Mouse (Mus musculus) embryonic facial prominence, embryonic 10.5 days (tissue): ENCODE results near the gene Slc25a11. TPM values are rescaled to one million over a fixed set of nuclear protein-coding genes. Genes with fewer than 3 reads are reported as not detected.

Source experiments
- DNase-seq: peaks from one replicate; pipeline ENCODE4 v3.0.0-alpha.2; 2017; ENCODE audit warnings: low spot score
- H3K27ac ChIP-seq: fragments of 300-500 bp; sonication (generic); replicated peaks from 2 replicates; pipeline ENCODE4 v1.5.1; 2016; ENCODE audit warnings: mild to moderate bottlenecking
- H3K27me3 ChIP-seq: fragments of 300-500 bp; sonication (generic); replicated peaks from 2 replicates; pipeline ENCODE4 v1.6.1; 2016; ENCODE audit warnings: low read depth, mild to moderate bottlenecking; ENCODE audit not compliant: poor library complexity, severe bottlenecking
- H3K36me3 ChIP-seq: fragments of 300-500 bp; sonication (generic); replicated peaks from 2 replicates; pipeline ENCODE4 v1.6.1; 2016; ENCODE audit warnings: mild to moderate bottlenecking, moderate library complexity
- H3K4me1 ChIP-seq: fragments of 300-500 bp; sonication (generic); 2 replicates; pipeline ENCODE4 v1.6.1; 2016
- H3K4me3 ChIP-seq: fragments of 300-500 bp; sonication (generic); 2 replicates; pipeline ENCODE4 v1.5.1; 2016; ENCODE audit warnings: mild to moderate bottlenecking, moderate library complexity
- H3K9me3 ChIP-seq: fragments of 300-500 bp; sonication (generic); 2 replicates; pipeline ENCODE4 v1.6.1; 2016; ENCODE audit warnings: mild to moderate bottlenecking
- WGBS: fragments of 180-500 bp; shearing (Covaris S2); methylation state at CpG from one replicate; pipeline ENCODE4 v1.1.7; 2016; 5-methylcytosine and 5-hydroxymethylcytosine counted together
- polyA plus RNA-seq: library from polyadenylated mRNA; unstranded; fragments of >200 nt; fragmentation: Nextera tagmentation; extraction: Ambion mirVana; gene quantifications from 2 replicates; pipeline ENCODE4 v1.2.1, GENCODE M21; 2016

Gene Slc25a11
- polyA plus RNA-seq, 1 experiment from 2014 or later: 135 TPM

- Histone ChIP-seq H3K4me3 (no peak overlapping the region), H3K27me3 (no peaks in the 10 kb centered on the region), H3K9me3 (no peaks in the 10 kb centered on the region), H3K27ac (no peak overlapping the region), H3K36me3 (peaks cover 83% of the 10 kb centered on the region), H3K4me1 (peaks cover 25% of the 10 kb centered on the region)
- DNase-seq: no peak
- 86% methylated on average over 6 of the region's 6 CpGs for whole genome bisulfite sequencing
Observed at GRCm38 (mm10) chr11:70663957-70664356, 16.7 kb upstream of the Slc25a11 start.

- no peak overlapping the region for H3K27ac ChIP-seq
- H3K4me1 ChIP-seq: peaks cover 31% of the 10 kb centered on the region
- WGBS: 93% methylated on average over 8 of the region's 8 CpGs
- no peak for DNase-seq
- H3K36me3 ChIP-seq: peaks cover 86% of the 10 kb centered on the region
- H3K9me3 ChIP-seq: no peaks in the 10 kb centered on the region
- no peak overlapping the region for H3K4me3 ChIP-seq
- no peaks in the 10 kb centered on the region for H3K27me3 ChIP-seq
Observed at GRCm38 (mm10) chr11:70663101-70663500, 15.8 kb upstream of the Slc25a11 start.

GRCm38 (mm10) chr11:70660571-70660970 lies 13.3 kb upstream of the Slc25a11 start:
- no peak for DNase-seq
- WGBS: 87% methylated on average over 8 of the region's 8 CpGs
- Histone ChIP-seq H3K4me1 (peaks cover 45% of the 10 kb centered on the region), H3K4me3 (no peak overlapping the region), H3K27ac (no peak overlapping the region), H3K9me3 (no peaks in the 10 kb centered on the region), H3K36me3 (peaks cover 68% of the 10 kb centered on the region), H3K27me3 (no peaks in the 10 kb centered on the region)

GRCm38 (mm10) chr11:70658942-70659341 lies 11.7 kb upstream of the Slc25a11 start:
- peaks cover 53% of the 10 kb centered on the region for H3K4me1 ChIP-seq
- no peak for DNase-seq
- peaks cover 51% of the 10 kb centered on the region for H3K36me3 ChIP-seq
- H3K9me3 ChIP-seq: no peaks in the 10 kb centered on the region
- H3K4me3 ChIP-seq: 0 out of 2 replicates have a peak overlapping the region, but pooled peaks have one; percentile 8
- 82% methylated on average over 8 of the region's 8 CpGs for WGBS
- peak overlapping the region; percentile 99; the same call in 1 of the 2 replicates for H3K27ac ChIP-seq
- no peaks in the 10 kb centered on the region for H3K27me3 ChIP-seq

- H3K27me3 ChIP-seq: no peaks in the 10 kb centered on the region
- H3K4me1 ChIP-seq: peaks cover 53% of the 10 kb centered on the region
- DNase-seq: no peak
- no peaks in the 10 kb centered on the region for H3K9me3 ChIP-seq
- H3K36me3 ChIP-seq: peaks cover 47% of the 10 kb centered on the region
- H3K4me3 ChIP-seq: peak overlapping the region; percentile 100
- 87% methylated on average over 5 of the region's 5 CpGs for WGBS
- H3K27ac ChIP-seq: peak overlapping the region; percentile 99
Observed at GRCm38 (mm10) chr11:70658521-70658920, 11.2 kb upstream of the Slc25a11 start.

- no peaks in the 10 kb centered on the region for H3K9me3 ChIP-seq
- H3K36me3 ChIP-seq: peaks cover 45% of the 10 kb centered on the region
- H3K4me1 ChIP-seq: peaks cover 55% of the 10 kb centered on the region
- whole genome bisulfite sequencing: 52% methylated on average over 9 of the region's 9 CpGs
- H3K27ac ChIP-seq: peak overlapping the region; percentile 99
- H3K4me3 ChIP-seq: peak overlapping the region; percentile 100
- no peaks in the 10 kb centered on the region for H3K27me3 ChIP-seq
- no peak for DNase-seq
Observed at GRCm38 (mm10) chr11:70657991-70658390, 10.7 kb upstream of the Slc25a11 start.

- H3K36me3 ChIP-seq: peaks cover 45% of the 10 kb centered on the region
- 51% methylated on average over 6 of the region's 6 CpGs for WGBS
- no peaks in the 10 kb centered on the region for H3K27me3 ChIP-seq
- no peak for DNase-seq
- peak overlapping the region; percentile 99 for H3K27ac ChIP-seq
- H3K9me3 ChIP-seq: no peaks in the 10 kb centered on the region
- peaks cover 59% of the 10 kb centered on the region for H3K4me1 ChIP-seq
- H3K4me3 ChIP-seq: peak overlapping the region; percentile 100
Observed at GRCm38 (mm10) chr11:70657573-70657972, 10.3 kb upstream of the Slc25a11 start.

- peaks cover 45% of the 10 kb centered on the region for H3K36me3 ChIP-seq
- H3K9me3 ChIP-seq: no peaks in the 10 kb centered on the region
- peak within 1 kb of the TSS; percentile 100 for H3K4me3 ChIP-seq
- 0% methylated on average over 3 of the region's 3 CpGs for WGBS
- H3K27me3 ChIP-seq: no peaks in the 10 kb centered on the region
- H3K4me1 ChIP-seq: peaks cover 65% of the 10 kb centered on the region
- peak within 1 kb of the TSS; percentile 99 for H3K27ac ChIP-seq
- DNase-seq: peak; percentile 76
Observed at GRCm38 (mm10) chr11:70656964-70657363, 9.7 kb upstream of the Slc25a11 start, which contains the start of gene Eno3. Eno3 (plus strand) TSS chr11:70657202.

- no peaks in the 10 kb centered on the region for H3K9me3 ChIP-seq
- H3K4me1 ChIP-seq: peaks cover 68% of the 10 kb centered on the region
- peak overlapping the region; percentile 100 for H3K4me3 ChIP-seq
- DNase-seq: peak; percentile 88
- H3K36me3 ChIP-seq: peaks cover 45% of the 10 kb centered on the region
- peak overlapping the region; percentile 99 for H3K27ac ChIP-seq
- WGBS: 2% methylated on average over 16 of the region's 16 CpGs
- H3K27me3 ChIP-seq: no peaks in the 10 kb centered on the region
Observed at GRCm38 (mm10) chr11:70656456-70656927, 9.2 kb upstream of the Slc25a11 start.

- Histone ChIP-seq H3K27me3 (no peaks in the 10 kb centered on the region), H3K36me3 (peaks cover 45% of the 10 kb centered on the region), H3K4me3 (peak overlapping the region; percentile 100), H3K27ac (peak overlapping the region; percentile 99), H3K4me1 (peaks cover 74% of the 10 kb centered on the region), H3K9me3 (no peaks in the 10 kb centered on the region)
- WGBS: under 1% methylated on average over 61 of the region's 61 CpGs
- peak; percentile 80 for DNase-seq
Observed at GRCm38 (mm10) chr11:70655571-70656455, 8.5 kb upstream of the Slc25a11 start.

- Histone ChIP-seq H3K9me3 (no peaks in the 10 kb centered on the region), H3K27me3 (no peaks in the 10 kb centered on the region), H3K36me3 (peaks cover 46% of the 10 kb centered on the region), H3K4me3 (peak overlapping the region; percentile 100), H3K4me1 (peaks cover 76% of the 10 kb centered on the region), H3K27ac (peak overlapping the region; percentile 99)
- peak; percentile 90 for DNase-seq
- WGBS: under 1% methylated on average over 48 of the region's 48 CpGs
Observed at GRCm38 (mm10) chr11:70654923-70655570, 7.8 kb upstream of the Slc25a11 start.

GRCm38 (mm10) chr11:70654198-70654922 lies 7.1 kb upstream of the Slc25a11 start, which contains the start of gene Pfn1:
Pfn1 (minus strand) TSS chr11:70654644.
- DNase-seq: peak; percentile 91
- H3K36me3 ChIP-seq: peaks cover 46% of the 10 kb centered on the region
- no peaks in the 10 kb centered on the region for H3K9me3 ChIP-seq
- H3K27ac ChIP-seq: peak within 1 kb of the TSS; percentile 99
- no peaks in the 10 kb centered on the region for H3K27me3 ChIP-seq
- H3K4me1 ChIP-seq: peaks cover 79% of the 10 kb centered on the region
- under 1% methylated on average over 61 of the region's 61 CpGs for WGBS
- peak within 1 kb of the TSS; percentile 100 for H3K4me3 ChIP-seq
